In the genomic region with DNA sequence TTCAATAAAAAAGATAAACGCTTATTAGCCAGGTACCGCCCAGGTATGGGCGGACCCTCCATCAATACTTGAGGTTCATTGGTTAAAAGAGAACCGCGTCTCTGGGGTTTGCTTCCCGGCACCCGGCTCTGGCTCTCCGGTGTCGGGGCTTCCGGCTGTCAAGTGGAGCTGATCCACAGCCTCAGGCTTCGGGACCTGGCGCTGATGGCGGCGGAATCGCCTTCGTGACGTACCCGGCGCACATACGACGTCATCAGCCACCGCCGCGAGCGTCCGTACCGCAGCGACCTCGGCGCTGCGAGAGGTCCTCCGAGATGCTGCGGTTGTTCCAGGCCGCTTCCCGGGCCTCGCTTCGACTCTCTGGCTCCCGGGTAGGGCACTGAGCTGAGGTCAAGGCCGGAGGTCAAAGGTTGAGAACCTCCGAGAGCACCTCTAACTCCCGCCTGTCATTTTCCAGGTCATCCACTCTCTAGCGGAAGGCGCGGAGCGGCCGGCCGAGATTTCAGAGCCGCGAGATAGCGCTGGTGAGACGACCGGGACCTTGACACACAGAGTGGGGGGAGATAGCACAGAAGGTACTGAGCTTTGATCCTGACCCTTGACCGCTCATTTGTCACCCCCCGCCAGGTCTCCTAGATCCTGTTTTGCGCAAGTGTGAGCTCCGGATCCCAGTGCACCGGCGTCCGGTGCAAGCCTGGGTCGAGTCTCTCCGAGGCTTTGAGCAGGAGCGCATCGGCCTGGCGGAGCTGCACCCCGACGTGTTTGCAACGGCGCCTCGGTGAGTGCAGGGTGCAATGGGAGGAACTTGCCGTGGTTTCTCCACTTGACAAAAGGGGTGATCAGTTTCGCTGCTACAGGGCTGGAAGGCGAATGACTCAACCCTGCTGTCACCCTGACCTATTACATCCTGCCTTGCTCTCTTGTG, we compare ENCODE assay signal across 7 mouse cellular contexts. TPM values are rescaled to one million over a fixed set of nuclear protein-coding genes. Genes with fewer than 3 reads are reported as not detected.
DNase-seq lines count a peak whose midpoint lies in the region; ATAC-seq and TF ChIP-seq lines count a peak whose summit lies in the region.

A gene (plus strand): TSS at position 112 of the 925 bp plus-strand sequence.

- DNase-seq in adrenal gland, adult 8-10 months = peak; percentile 80
- DNase-seq in embryo, embryonic 9.5 days (ENCODE audit: extremely low spot score) = peak; percentile 93
- DNase-seq in gonadal fat pad, adult 2 months (ENCODE audit: low read depth) = no peak
- DNase-seq in left cerebral cortex, postnatal 4 days = peak; percentile 90

- H3K9ac ChIP-seq in intestine, postnatal 0 days (ENCODE audit: low read depth, low read length) = peak within 1 kb of the TSS; percentile 76
- H3K9ac ChIP-seq in midbrain, embryonic 12.5 days (replicated peaks) = peak within 1 kb of the TSS; percentile 86

- H3K27ac ChIP-seq in intestine, postnatal 0 days (ENCODE audit: low read depth, low read length) = peak within 1 kb of the TSS; percentile 80
- peak within 1 kb of the TSS; percentile 64 for H3K27ac ChIP-seq in midbrain, embryonic 12.5 days (replicated peaks)
- peak within 1 kb of the TSS; percentile 82 for H3K27ac ChIP-seq in small intestine, adult 2 months (ENCODE audit: insufficient read depth, low read depth, low read length)

- H3K9me3 ChIP-seq in intestine, postnatal 0 days (ENCODE audit: control insufficient read depth) = no peaks in the 10 kb centered on the region
- H3K9me3 ChIP-seq in midbrain, embryonic 12.5 days = no peaks in the 10 kb centered on the region

- ATAC-seq in intestine, postnatal 0 days = peak; percentile 84
- peak; percentile 88 for ATAC-seq in midbrain, embryonic 12.5 days (ENCODE audit: low FRiP score, low read depth)

- H3K4me2 ChIP-seq in intestine, postnatal 0 days (replicated peaks; ENCODE audit: low read depth) = peak within 1 kb of the TSS; percentile 82
- peak within 1 kb of the TSS; percentile 91 for H3K4me2 ChIP-seq in midbrain, embryonic 12.5 days (replicated peaks)

- peak; percentile 27; the same call in 1 of the 2 replicates for TF ChIP-seq CTCF in intestine, postnatal 0 days (IDR thresholded peaks at IDR 0.05; ENCODE audit: low read depth)
- TF ChIP-seq CTCF in small intestine, adult 2 months (IDR thresholded peaks at IDR 0.05; ENCODE audit: extremely low read depth, insufficient read length, insufficient replicate concordance, low read depth, low read length) = no peak

- H3K4me1 ChIP-seq in intestine, postnatal 0 days (replicated peaks; ENCODE audit: control insufficient read depth, insufficient read depth, low read length) = no peaks in the 10 kb centered on the region
- H3K4me1 ChIP-seq in midbrain, embryonic 12.5 days = peaks cover 12% of the 10 kb centered on the region
- H3K4me1 ChIP-seq in small intestine, adult 2 months (ENCODE audit: control insufficient read depth, insufficient read depth, insufficient read length, low read length) = peaks cover 4% of the 10 kb centered on the region; the same call in 1 of the 2 replicates

- intact Hi-C loops in left cerebral cortex, postnatal 4 days (cut with DNase I) = no loop called here

- under 1% methylated on average over 72 of the region's 72 CpGs for WGBS in intestine, postnatal 0 days
- WGBS in midbrain, embryonic 12.5 days = under 1% methylated on average over 72 of the region's 72 CpGs
- under 1% methylated on average over 72 of the region's 72 CpGs for WGBS in small intestine, adult 2 months

- H3K4me3 ChIP-seq in intestine, postnatal 0 days (ENCODE audit: low read depth, low read length) = peak within 1 kb of the TSS; percentile 85
- peak within 1 kb of the TSS; percentile 84 for H3K4me3 ChIP-seq in midbrain, embryonic 12.5 days
- peak within 1 kb of the TSS; percentile 96 for H3K4me3 ChIP-seq in small intestine, adult 2 months (ENCODE audit: low read depth, low read length)

- TF ChIP-seq POLR2A in small intestine, adult 2 months (IDR thresholded peaks at IDR 0.05; ENCODE audit: low read depth, low read length) = peak; percentile 81

- peaks cover 26% of the 10 kb centered on the region for H3K36me3 ChIP-seq in intestine, postnatal 0 days (ENCODE audit: control insufficient read depth, insufficient read depth)
- H3K36me3 ChIP-seq in midbrain, embryonic 12.5 days = peaks cover 34% of the 10 kb centered on the region
- H3K36me3 ChIP-seq in small intestine, adult 2 months (ENCODE audit: control insufficient read depth, insufficient read depth, low read length) = peaks cover 27% of the 10 kb centered on the region

- H3K27me3 ChIP-seq in intestine, postnatal 0 days (replicated peaks; ENCODE audit: control insufficient read depth, insufficient read depth, low read length) = no peaks in the 10 kb centered on the region
- H3K27me3 ChIP-seq in midbrain, embryonic 12.5 days = no peaks in the 10 kb centered on the region
- no peaks in the 10 kb centered on the region for H3K27me3 ChIP-seq in small intestine, adult 2 months (ENCODE audit: control insufficient read depth, insufficient read depth, low read length)

RNA-seq across cellular contexts. Expression of the gene that starts here (rescaled TPM):
- total RNA-seq in adrenal gland, adult 8-10 months (2022) = 100 to 1,000 TPM; 124 to 131 (median 129) TPM
- polyA plus RNA-seq in gonadal fat pad, adult 2 months (2012; rRNA removed) = 76.1 and 83.2 TPM in 2 replicates
- 107 and 113 TPM in 2 replicates for polyA plus RNA-seq in intestine, postnatal 0 days (2015; fragmentation: Nextera tagmentation; extraction: Ambion mirVana)
- 10 to 100 TPM; 45.2 to 49.3 TPM for total RNA-seq in left cerebral cortex, postnatal 4 days (2021)
- 101 and 109 TPM in 2 replicates for polyA plus RNA-seq in midbrain, embryonic 12.5 days (2016; fragmentation: Nextera tagmentation; extraction: Ambion mirVana)
- 81.8 and 143 TPM in 2 replicates for polyA plus RNA-seq in small intestine, adult 2 months (2012; rRNA removed)
